Mouse (Mus musculus): ENCODE results near the gene Spink2. TPM values are rescaled to one million over a fixed set of nuclear protein-coding genes. Genes with fewer than 3 reads are reported as not detected.

The Spink2 gene
- total RNA-seq, 2 experiments from 2014 or later = 0.49 TPM; not detected in 1

Other genes starting within 250 kb of the Spink2 start
- gene Srp72, start 236.8 kb downstream of the Spink2 start, total RNA-seq (2021) = 100 to 1,000 TPM; 151 to 162 TPM
- gene Arl9, start 207.4 kb downstream of the Spink2 start, total RNA-seq (2021) = not detected
- gene Thegl, start 195.4 kb downstream of the Spink2 start, total RNA-seq (2021) = not detected
- 1 to 10 TPM; 1.7 to 2.6 TPM for gene Hopx, start 96.3 kb downstream of the Spink2 start, total RNA-seq (2021)
- gene Rest, start 54.0 kb upstream of the Spink2 start, total RNA-seq (2021) = 10 to 100 TPM; 24.8 to 26.8 TPM
- 10 to 100 TPM; 26.0 to 30.0 TPM for gene Noa1, start 98.6 kb upstream of the Spink2 start, total RNA-seq (2021)
- 10 to 100 TPM; 55.9 to 93.4 TPM for gene Polr2b, start 98.7 kb upstream of the Spink2 start, total RNA-seq (2021)
- 100 to 1,000 TPM; 862 to 986 TPM for gene Igfbp7, start 196.6 kb upstream of the Spink2 start, total RNA-seq (2021)

Measured in adrenal gland, postnatal 36 days (tissue).